Mouse (Mus musculus): ENCODE results near the gene Dusp22.

GRCm38 (mm10) chr13:30689475-30689874 lies 29.7 kb downstream of the Dusp22 start:
- TF ChIP-seq CTCF (IDR thresholded peaks at IDR 0.05; ENCODE audit: low read depth) (no peak), EP300 (IDR thresholded peaks at IDR 0.05; ENCODE audit: low read depth) (no peak)
